Mouse (Mus musculus) duodenum, adult 2 months (tissue): Measurements from ENCODE around the gene Adora1. TPM values are rescaled to one million over a fixed set of nuclear protein-coding genes. Genes with fewer than 3 reads are reported as not detected.

ENCODE experiments used
- polyA plus RNA-seq: library from polyadenylated mRNA; depleted of rRNA; stranded (reverse); fragments of >200 nt; gene quantifications from 2 replicates; pipeline ENCODE4 v1.2.3, GENCODE M21; 2012; ENCODE audit warnings: low replicate concordance; rRNA removed

Adora1 gene
- 0.95 and 1.8 TPM in 2 replicates for polyA plus RNA-seq

DNA sequence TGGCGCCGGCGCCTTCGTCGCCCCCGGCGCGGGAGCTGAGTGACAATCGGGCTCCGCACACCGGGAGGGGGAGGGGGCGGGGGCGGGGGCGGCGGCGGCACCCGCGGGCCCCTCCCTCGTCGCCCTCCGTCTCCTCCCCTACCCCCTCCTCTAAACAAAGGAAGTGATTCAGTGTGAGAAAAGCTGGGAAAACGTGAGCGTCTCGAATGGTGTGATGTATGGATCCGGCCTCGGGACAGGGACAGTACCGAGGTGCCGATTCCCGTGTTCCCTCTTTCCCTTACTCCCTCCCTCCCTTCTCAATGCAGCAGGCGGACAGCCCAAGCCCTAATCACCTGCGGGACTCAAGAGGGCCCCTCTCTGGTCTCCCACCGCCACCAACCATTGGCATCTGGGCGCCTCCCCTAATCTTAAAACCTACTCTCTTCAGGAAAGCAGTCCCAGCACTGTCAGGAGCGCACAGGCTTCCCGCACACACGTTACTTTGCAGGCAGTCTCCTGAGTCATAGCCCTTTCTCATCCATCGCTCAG is at the start of gene Adora1:
Adora1 (minus strand) TSS at position 41 of the 531 bp plus-strand sequence.

DNA sequence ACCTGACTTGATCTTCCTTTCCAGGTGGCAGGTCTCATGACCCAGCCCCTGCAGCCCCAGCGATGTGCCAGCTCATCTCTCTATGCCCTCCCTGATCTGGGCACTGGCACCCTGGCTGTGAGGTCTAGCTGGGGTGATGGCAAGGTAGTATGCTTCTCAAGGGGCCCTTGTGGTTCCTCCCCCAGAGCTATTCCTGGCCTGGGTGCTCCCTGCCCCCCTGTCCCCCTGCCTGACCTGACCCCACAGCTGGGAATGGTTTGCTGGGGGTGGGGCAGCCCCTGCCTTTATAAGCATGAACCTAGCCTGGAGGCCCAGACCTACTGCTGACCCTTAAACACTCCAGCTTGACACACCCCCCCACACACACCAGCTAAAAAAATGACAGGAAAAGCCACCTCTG is 42.1 kb downstream of the Adora1 start, which contains the start of gene Mybph:
Mybph (plus strand) TSS at position 323 of the 400 bp plus-strand sequence.

DNA sequence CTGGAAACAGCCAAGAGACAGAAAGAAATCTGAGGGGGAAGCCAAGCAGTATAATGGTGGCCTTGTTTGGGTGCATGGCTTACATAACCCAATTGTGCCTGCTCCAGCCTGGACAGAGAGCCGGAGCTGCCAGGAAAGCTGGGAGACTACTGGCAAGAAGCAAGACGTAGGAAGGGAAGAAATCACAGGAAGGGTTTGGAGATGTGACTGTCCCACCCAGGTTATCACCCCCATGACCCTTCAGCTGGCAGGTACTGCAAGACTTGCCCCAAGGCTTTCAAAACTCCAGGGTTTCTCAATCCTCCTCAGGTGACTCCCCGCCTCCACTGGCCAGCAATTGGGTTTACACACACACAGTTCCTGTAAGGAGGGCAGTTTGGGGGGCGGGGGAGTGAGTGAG is 53.2 kb downstream of the Adora1 start, which contains the start of gene Chil1:
Chil1 (plus strand) TSS at position 152 of the 400 bp plus-strand sequence.

Other genes with a start within 250 kb of the Adora1 start
- 0.65 and 1.0 TPM in 2 replicates for gene Fmod, start 198.2 kb downstream of the Adora1 start, polyA plus RNA-seq
- gene Btg2, start 156.3 kb downstream of the Adora1 start, polyA plus RNA-seq, result 44.9 and 70.6 TPM in 2 replicates
- gene Chit1, start 124.2 kb downstream of the Adora1 start, polyA plus RNA-seq, result 1.0 TPM in 1 of 2 replicates, not detected in the other
- 0.18 and 0.32 TPM in 2 replicates for gene Chil1, start 53.3 kb downstream of the Adora1 start, polyA plus RNA-seq
- gene Mybph, start 42.0 kb downstream of the Adora1 start, polyA plus RNA-seq, result 0.06 TPM in 1 of 2 replicates, not detected in the other
- not detected in 2 replicates for gene Myog, start 54.6 kb upstream of the Adora1 start, polyA plus RNA-seq
- 7.8 and 11.5 TPM in 2 replicates for gene Ppfia4, start 97.5 kb upstream of the Adora1 start, polyA plus RNA-seq
- gene Tmem183a, start 126.5 kb upstream of the Adora1 start, polyA plus RNA-seq, result 83.7 and 107 TPM in 2 replicates
- gene 4933406M09Rik, start 150.5 kb upstream of the Adora1 start, polyA plus RNA-seq, result not detected in 2 replicates
- 17.3 and 43.0 TPM in 2 replicates for gene Cyb5r1, start 170.1 kb upstream of the Adora1 start, polyA plus RNA-seq
- gene Adipor1, start 179.9 kb upstream of the Adora1 start, polyA plus RNA-seq, result 118 and 137 TPM in 2 replicates
- 1.9 and 2.1 TPM in 2 replicates for gene Klhl12, start 220.1 kb upstream of the Adora1 start, polyA plus RNA-seq